Mouse (Mus musculus) liver, embryonic 11.5 days (tissue): ENCODE results near the gene Actl6a. TPM values are rescaled to one million over a fixed set of nuclear protein-coding genes. Genes with fewer than 3 reads are reported as not detected.

Experiments
- ATAC-seq: fragments of 200-750 bp; cut with Nextera tagmentation; replicated peaks from 2 replicates; pipeline ENCODE4 v1.8.0; 2017; ENCODE audit warnings: moderate number of reproducible peaks, mild to moderate bottlenecking, moderate TSS enrichment, moderate library complexity; ENCODE audit not compliant: low FRiP score
- DNase-seq: peaks from one replicate; pipeline ENCODE4 v3.0.0-alpha.2; 2017; ENCODE audit warnings: low spot score
- H3K27ac ChIP-seq: fragments of 300-500 bp; sonication (generic); 2 replicates; pipeline ENCODE4 v1.5.1; 2014; ENCODE audit warnings: mild to moderate bottlenecking, low read depth, low read length, control low read depth
- H3K27me3 ChIP-seq: fragments of 300-500 bp; sonication (generic); replicated peaks from 2 replicates; pipeline ENCODE4 v1.6.1; 2014; ENCODE audit warnings: low read length, mixed read lengths; ENCODE audit not compliant: control insufficient read depth, insufficient read depth
- H3K36me3 ChIP-seq: fragments of 300-500 bp; sonication (generic); 2 replicates; pipeline ENCODE4 v1.6.1; 2014; ENCODE audit warnings: mild to moderate bottlenecking, low read length, moderate library complexity, mixed read lengths; ENCODE audit not compliant: control insufficient read depth, insufficient read depth
- H3K4me1 ChIP-seq: fragments of 300-500 bp; sonication (generic); replicated peaks from 2 replicates; pipeline ENCODE4 v1.6.1; 2014; ENCODE audit warnings: low read length, mixed read lengths; ENCODE audit not compliant: control insufficient read depth, insufficient read depth
- H3K4me2 ChIP-seq: fragments of 300-500 bp; sonication (generic); 2 replicates; pipeline ENCODE4 v1.6.1; 2014; ENCODE audit warnings: mild to moderate bottlenecking, control low read depth, moderate library complexity
- H3K4me3 ChIP-seq: fragments of 300-500 bp; sonication (generic); 2 replicates; pipeline ENCODE4 v1.5.1; 2014; ENCODE audit warnings: low read depth, low read length, control low read depth
- H3K9ac ChIP-seq: fragments of 300-500 bp; sonication (generic); 2 replicates; pipeline ENCODE4 v1.6.1; 2014; ENCODE audit warnings: low read depth, low read length, control low read depth
- H3K9me3 ChIP-seq: fragments of 300-500 bp; sonication (generic); 2 replicates; pipeline ENCODE4 v1.6.1; 2016; ENCODE audit warnings: low read length, inconsistent platforms, mixed read lengths; ENCODE audit not compliant: control insufficient read depth
- WGBS: fragments of 180-500 bp; shearing (Covaris S2); extraction: QIAGEN DNeasy Blood & Tissue Kit; methylation state at CpG from one replicate; pipeline ENCODE4 v1.1.7; 2014; 5-methylcytosine and 5-hydroxymethylcytosine counted together
- polyA plus RNA-seq: library from polyadenylated mRNA; unstranded; fragments of >200 nt; fragmentation: Nextera tagmentation; extraction: Ambion mirVana; gene quantifications from 2 replicates; pipeline ENCODE4 v1.2.1, GENCODE M21; 2014

Gene Actl6a
- polyA plus RNA-seq, 1 experiment from 2014 or later, result 196 TPM

- WGBS, result 30% methylated on average over 9 of the region's 9 CpGs
- H3K4me2 ChIP-seq, result peak overlapping the region; percentile 13; the same call in 1 of the 2 replicates
- H3K27me3 ChIP-seq, result no peaks in the 10 kb centered on the region
- ATAC-seq (peak; percentile 86), DNase-seq (no peak)
- no peak overlapping the region for H3K9ac ChIP-seq
- H3K27ac ChIP-seq, result peak overlapping the region; percentile 30; the same call in 1 of the 2 replicates
- no peaks in the 10 kb centered on the region for H3K36me3 ChIP-seq
- H3K9me3 ChIP-seq, result no peaks in the 10 kb centered on the region
- H3K4me3 ChIP-seq, result no peak overlapping the region
- H3K4me1 ChIP-seq, result peaks cover 11% of the 10 kb centered on the region
Observed at GRCm38 (mm10) chr3:32689567-32689999, 16.5 kb upstream of the Actl6a start.

GRCm38 (mm10) chr3:32690008-32690407 lies 16.1 kb upstream of the Actl6a start:
- H3K27me3 ChIP-seq, result no peaks in the 10 kb centered on the region
- peaks cover 11% of the 10 kb centered on the region for H3K4me1 ChIP-seq
- H3K9me3 ChIP-seq, result no peaks in the 10 kb centered on the region
- peak; percentile 37; the same call in 1 of the 2 replicates for ATAC-seq
- WGBS, result 62% methylated on average over 3 of the region's 3 CpGs
- H3K9ac ChIP-seq, result no peak overlapping the region
- no peak overlapping the region for H3K4me3 ChIP-seq
- no peak overlapping the region for H3K27ac ChIP-seq
- DNase-seq, result no peak
- no peaks in the 10 kb centered on the region for H3K36me3 ChIP-seq
- no peak overlapping the region for H3K4me2 ChIP-seq

GRCm38 (mm10) chr3:32690901-32691300 lies 15.2 kb upstream of the Actl6a start:
- no peak overlapping the region for H3K4me3 ChIP-seq
- peak overlapping the region; percentile 35 for H3K4me2 ChIP-seq
- H3K9me3 ChIP-seq, result no peaks in the 10 kb centered on the region
- no peaks in the 10 kb centered on the region for H3K36me3 ChIP-seq
- H3K4me1 ChIP-seq, result peaks cover 13% of the 10 kb centered on the region
- H3K9ac ChIP-seq, result no peak overlapping the region
- ATAC-seq (peak; percentile 69), DNase-seq (no peak)
- no peak overlapping the region for H3K27ac ChIP-seq
- H3K27me3 ChIP-seq, result no peaks in the 10 kb centered on the region
- WGBS, result 25% methylated on average over 1 of the region's 1 CpGs

GRCm38 (mm10) chr3:32691841-32692240 lies 14.3 kb upstream of the Actl6a start:
- ATAC-seq, result no peak
- peaks cover 13% of the 10 kb centered on the region for H3K4me1 ChIP-seq
- 69% methylated on average over 5 of the region's 5 CpGs for WGBS

GRCm38 (mm10) chr3:32694211-32694610 lies 11.9 kb upstream of the Actl6a start:
- peaks cover 13% of the 10 kb centered on the region for H3K4me1 ChIP-seq
- H3K27ac ChIP-seq, result no peak overlapping the region
- DNase-seq (no peak), ATAC-seq (no peak)
- H3K9me3 ChIP-seq, result no peaks in the 10 kb centered on the region
- H3K27me3 ChIP-seq, result no peaks in the 10 kb centered on the region
- no peak overlapping the region for H3K4me3 ChIP-seq
- no peak overlapping the region for H3K4me2 ChIP-seq
- WGBS, result 75% methylated on average over 5 of the region's 5 CpGs
- no peak overlapping the region for H3K9ac ChIP-seq
- H3K36me3 ChIP-seq, result no peaks in the 10 kb centered on the region

More at GRCm38 (mm10) chr3:32691841-32692240, 14.3 kb upstream of the Actl6a start:
- Histone ChIP-seq H3K4me2 (no peak overlapping the region), H3K27me3 (no peaks in the 10 kb centered on the region), H3K9ac (no peak overlapping the region), H3K4me3 (no peak overlapping the region), H3K9me3 (no peaks in the 10 kb centered on the region), H3K27ac (no peak overlapping the region), H3K36me3 (no peaks in the 10 kb centered on the region)
- no peak for DNase-seq

GRCm38 (mm10) chr3:32694737-32695582 lies 11.1 kb upstream of the Actl6a start:
- Histone ChIP-seq H3K27me3 (no peaks in the 10 kb centered on the region), H3K36me3 (no peaks in the 10 kb centered on the region), H3K4me3 (no peak overlapping the region), H3K27ac (no peak overlapping the region), H3K9me3 (no peaks in the 10 kb centered on the region), H3K4me2 (no peak overlapping the region), H3K9ac (no peak overlapping the region), H3K4me1 (peaks cover 13% of the 10 kb centered on the region)
- WGBS, result 62% methylated on average over 12 of the region's 12 CpGs
- ATAC-seq (no peak), DNase-seq (no peak)

- Histone ChIP-seq H3K9ac (no peak overlapping the region), H3K4me1 (peaks cover 10% of the 10 kb centered on the region), H3K4me2 (no peak overlapping the region), H3K36me3 (no peaks in the 10 kb centered on the region), H3K27ac (no peak overlapping the region), H3K27me3 (no peaks in the 10 kb centered on the region), H3K4me3 (no peak overlapping the region), H3K9me3 (no peaks in the 10 kb centered on the region)
- no peak for DNase-seq
- 82% methylated on average over 4 of the region's 4 CpGs for WGBS
- ATAC-seq, result no peak; the same call in 1 of the 2 replicates
Observed at GRCm38 (mm10) chr3:32695583-32695980, 10.5 kb upstream of the Actl6a start.

GRCm38 (mm10) chr3:32698228-32698863 lies 7.8 kb upstream of the Actl6a start:
- H3K27ac ChIP-seq, result no peak overlapping the region
- DNase-seq (peak; percentile 79), ATAC-seq (peak; percentile 72)
- H3K4me1 ChIP-seq, result peaks cover 3% of the 10 kb centered on the region; the same call in 1 of the 2 replicates
- H3K4me3 ChIP-seq, result no peak overlapping the region
- H3K27me3 ChIP-seq, result no peaks in the 10 kb centered on the region
- no peaks in the 10 kb centered on the region for H3K9me3 ChIP-seq
- 36% methylated on average over 7 of the region's 7 CpGs for WGBS
- H3K4me2 ChIP-seq, result no peak overlapping the region
- H3K9ac ChIP-seq, result no peak overlapping the region
- no peaks in the 10 kb centered on the region for H3K36me3 ChIP-seq
